Mouse (Mus musculus) mouse embryonic stem cell (cell line): Measurements from ENCODE around the gene Otogl.

Experiments used
- in situ Hi-C, 2 experiments: fragments of 300-500 bp; cut with MboI; formaldehyde crosslinking; loops; 1 replicate in 1 of 2; 3 replicates in 1 of 2; pipeline ENCODE4 v1.14.3; 2019 to 2020; ENCODE audit warnings: low sequenced_read_pairs in 2 of 2, low pct_unique_long_range_greater_than_20kb in 1 of 2, mixed read lengths in 1 of 2; ENCODE audit not compliant: unreplicated experiment in 1 of 2

Gene Otogl

DNA sequence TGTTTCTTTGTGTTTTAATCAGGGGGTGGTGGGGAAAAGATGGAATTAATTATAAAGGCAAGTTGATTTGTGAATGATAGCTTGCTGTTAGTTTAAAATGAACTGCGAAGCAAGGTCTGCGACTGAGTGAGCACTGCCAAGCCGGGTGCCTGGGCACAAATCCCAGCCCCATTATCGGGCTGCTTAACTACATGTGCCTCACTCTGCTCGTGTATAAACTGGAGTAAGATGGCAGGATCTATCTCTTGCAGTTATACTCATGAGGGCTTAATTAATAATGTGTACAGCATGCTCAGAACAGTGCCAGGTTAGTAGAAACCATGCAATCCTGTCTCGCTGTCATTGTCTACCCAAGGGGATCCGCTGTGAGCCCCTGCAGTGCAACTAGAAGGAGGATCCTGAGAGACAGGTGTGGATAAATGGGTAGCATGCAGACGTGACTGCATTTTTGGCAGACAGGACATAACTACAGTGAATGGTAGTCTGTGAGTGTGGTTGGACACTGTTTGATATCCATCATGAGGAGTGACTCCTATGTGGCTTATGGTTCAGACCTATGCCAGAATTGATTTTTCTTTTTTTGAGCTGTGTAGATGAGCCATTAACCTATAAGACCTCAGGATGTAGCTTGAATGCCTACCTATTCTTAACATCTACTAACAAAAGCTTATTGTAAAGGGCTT is 51.6 kb downstream of the Otogl start:
- in situ Hi-C loops: no loop called here

- in situ Hi-C loops: no loop called here
Observed at GRCm38 (mm10) chr10:107859220-107859619, 52.7 kb downstream of the Otogl start.

- in situ Hi-C loops: no loop called here
Observed at GRCm38 (mm10) chr10:107858684-107859083, 53.2 kb downstream of the Otogl start.

- in situ Hi-C loops: no loop called here
Observed at GRCm38 (mm10) chr10:107844906-107845305, 67.0 kb downstream of the Otogl start.

GRCm38 (mm10) chr10:107834452-107835239 is 77.3 kb downstream of the Otogl start:
- in situ Hi-C loops: no loop called here

- in situ Hi-C loops: no loop called here
Observed at GRCm38 (mm10) chr10:107829151-107829550, 82.8 kb downstream of the Otogl start.

DNA sequence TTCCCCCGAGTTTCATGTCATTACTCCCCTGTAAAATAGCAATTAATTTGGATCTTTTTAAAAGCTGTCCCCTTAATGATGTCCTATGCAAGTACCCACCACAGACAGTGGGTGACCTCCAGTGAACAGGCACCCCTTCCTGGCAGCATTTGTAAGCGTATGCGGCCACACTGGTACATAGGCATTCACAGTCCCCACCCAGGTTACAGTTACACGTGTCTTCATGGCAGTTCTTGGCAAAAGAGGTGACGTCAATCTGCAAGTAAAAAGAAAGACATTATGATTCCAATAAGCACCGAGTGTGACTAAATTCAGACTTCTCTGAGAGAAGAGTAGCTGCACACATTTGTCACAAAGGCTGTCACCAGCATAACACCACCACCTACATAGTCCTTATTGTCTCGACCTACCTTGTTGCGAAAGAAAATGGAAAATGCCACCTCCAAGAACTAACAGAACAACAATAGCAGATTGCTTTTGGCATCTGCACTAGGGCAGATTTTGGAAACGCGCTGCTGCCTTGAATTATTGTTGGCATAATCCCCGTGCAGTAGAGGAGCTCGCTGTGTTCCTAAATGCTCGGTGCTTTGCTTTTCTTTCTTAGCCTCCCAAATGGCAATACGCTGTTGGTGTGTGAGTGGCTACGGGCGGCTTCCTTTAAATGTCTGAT is 98.0 kb downstream of the Otogl start:
- in situ Hi-C loops: loop anchor here in 1 of 2 experiments (25.0 kb wide), 1 partner anchor 473 kb away; no protein-coding TSS in a partner anchor

DNA sequence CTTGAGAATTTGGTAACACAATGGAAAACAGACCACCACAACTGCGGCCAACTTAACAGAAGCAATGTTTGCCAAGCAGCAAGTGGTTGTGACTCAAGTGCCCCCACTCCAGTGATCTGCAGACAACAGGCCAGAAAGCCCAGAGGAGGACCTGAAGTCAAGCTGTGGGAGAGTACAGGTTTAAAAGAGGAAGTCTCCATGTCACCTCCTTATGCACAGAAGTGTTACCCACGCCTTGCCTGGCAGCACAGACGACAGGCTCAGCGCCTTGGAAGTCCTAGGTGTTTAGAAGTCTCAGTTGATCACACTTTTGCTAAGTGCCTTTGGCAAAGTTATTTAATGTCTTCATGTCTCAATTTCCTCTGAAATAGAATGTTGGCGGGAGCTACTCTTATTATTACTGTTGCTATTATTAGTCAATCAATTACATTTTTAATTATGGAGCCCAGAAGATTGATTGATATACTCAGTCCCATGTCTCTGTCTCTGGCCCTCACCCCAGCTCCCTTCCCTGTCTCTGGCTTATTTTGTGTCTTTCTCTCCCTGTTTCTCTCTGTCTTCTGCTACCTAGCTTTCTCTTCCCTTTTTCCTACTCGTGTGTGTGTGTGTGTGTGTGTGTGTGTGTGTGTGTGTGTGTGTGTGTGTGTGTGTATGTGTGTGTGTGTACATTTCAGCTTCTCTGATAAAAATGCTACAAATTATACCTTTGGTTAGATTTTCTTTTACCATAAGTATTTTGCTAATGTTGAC is 101.1 kb downstream of the Otogl start:
- in situ Hi-C loops: loop anchor here in 1 of 2 experiments (25.0 kb wide), 1 partner anchor 476 kb away; no protein-coding TSS in a partner anchor

DNA sequence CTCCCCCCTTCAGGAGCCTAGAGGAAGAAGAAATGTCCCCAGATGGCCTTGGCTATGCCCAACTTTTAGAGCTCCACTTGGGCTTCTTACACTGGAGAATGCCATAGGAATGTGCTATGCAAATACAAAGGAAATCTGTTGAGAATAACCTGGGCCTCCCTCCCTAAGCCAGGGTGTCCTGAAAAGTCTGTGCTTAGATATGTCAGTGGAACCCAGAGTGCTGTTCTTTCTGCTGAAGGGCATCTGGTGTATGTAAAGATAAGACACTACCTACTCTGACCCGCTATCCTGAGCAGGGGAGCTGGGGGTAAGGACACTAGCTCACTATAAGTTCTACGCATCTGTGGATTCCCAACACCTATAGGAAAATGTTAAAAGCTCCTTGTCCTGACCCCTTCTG is 106.7 kb downstream of the Otogl start:
- in situ Hi-C loops: loop anchor here (10.0 to 25.0 kb wide), 2 partner anchors 482 to 490 kb away; no protein-coding TSS in a partner anchor

DNA sequence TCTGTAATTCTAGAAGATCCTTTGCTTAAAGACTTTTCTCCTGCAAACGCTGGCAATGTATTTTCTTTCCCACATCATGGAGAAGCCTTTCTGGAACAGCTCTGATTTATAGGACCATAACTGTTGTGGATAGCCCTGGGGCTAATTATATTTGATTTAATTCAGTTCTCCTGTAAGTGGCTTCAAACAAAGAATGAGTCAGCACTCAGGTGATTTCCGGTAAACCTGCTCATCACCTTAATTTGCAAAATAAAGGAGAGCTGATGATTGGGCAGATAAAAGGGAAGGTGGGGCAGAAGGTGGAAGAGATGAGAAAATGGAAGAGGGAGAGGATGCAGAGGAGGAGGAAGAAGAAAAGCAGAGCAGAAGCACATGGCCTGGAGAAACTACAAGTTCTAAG is 107.6 kb downstream of the Otogl start:
- in situ Hi-C loops: loop anchor here (10.0 to 25.0 kb wide), 2 partner anchors 483 to 491 kb away; no protein-coding TSS in a partner anchor

DNA sequence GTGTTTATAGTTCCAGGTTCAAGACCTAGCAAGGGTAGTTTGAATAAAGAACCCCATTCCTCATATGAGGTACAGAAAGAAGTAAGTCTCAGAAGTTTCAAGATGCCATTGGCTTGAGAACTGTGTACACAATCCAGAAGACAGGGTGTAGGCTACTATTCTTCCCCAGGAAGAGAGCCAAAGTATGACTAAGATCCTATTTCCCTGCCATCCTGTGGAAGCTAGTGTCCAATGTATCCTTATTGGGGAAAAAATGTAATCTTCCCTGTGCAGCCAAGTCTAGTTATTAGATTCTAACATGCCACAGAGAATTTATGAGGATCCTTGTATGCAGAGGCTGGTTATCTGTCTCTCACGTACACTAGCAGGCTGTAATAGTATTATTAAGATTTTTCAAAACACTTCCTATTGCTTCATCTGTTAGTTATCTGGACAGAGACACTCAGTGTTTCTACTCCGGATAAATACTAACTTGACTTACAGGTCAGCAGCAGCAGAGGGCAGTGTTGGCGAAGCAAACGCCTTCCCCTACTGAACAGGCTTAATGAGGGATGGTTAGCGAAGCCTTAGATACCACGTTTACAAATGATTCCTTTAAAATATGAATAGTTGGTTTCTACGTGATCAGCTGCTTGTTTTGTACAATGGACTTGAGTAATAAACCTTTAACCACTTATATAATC is 112.1 kb downstream of the Otogl start:
- in situ Hi-C loops: loop anchor here (10.0 to 25.0 kb wide), 3 partner anchors 112 to 495 kb away; partner anchors contain the start of gene Otogl (in 1 of the 2)

- in situ Hi-C loops: loop anchor here in 1 of 2 experiments (25.0 kb wide), 1 partner anchor 117 kb away; the partner anchor contains the start of gene Otogl
Observed at GRCm38 (mm10) chr10:107794812-107795756, 116.8 kb downstream of the Otogl start.

GRCm38 (mm10) chr10:107792491-107792890 is 119.4 kb downstream of the Otogl start:
- in situ Hi-C loops: loop anchor here in 1 of 2 experiments (25.0 kb wide), 1 partner anchor 120 kb away; the partner anchor contains the start of gene Otogl

DNA sequence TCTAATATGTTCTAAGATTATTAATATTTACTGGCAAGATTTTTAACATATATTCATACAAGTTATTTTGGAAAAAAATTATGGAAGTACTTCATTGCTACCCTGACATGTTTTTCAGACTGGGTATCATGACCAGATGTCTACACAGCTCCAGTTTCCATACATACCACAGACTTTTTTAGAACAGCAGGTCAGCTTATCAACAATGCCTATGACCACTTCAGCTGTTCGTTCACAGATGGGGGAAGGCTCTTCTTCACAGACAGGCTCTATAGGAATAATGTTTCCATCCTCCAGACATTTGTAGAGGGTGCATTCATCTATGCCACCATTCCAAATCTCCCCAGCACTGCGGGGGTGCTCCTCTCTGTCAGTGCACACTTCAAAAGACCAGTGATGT is 132.4 kb downstream of the Otogl start:
- in situ Hi-C loops: loop anchor here in 1 of 2 experiments (25.0 kb wide), 1 partner anchor 133 kb away; the partner anchor contains the start of gene Otogl

DNA sequence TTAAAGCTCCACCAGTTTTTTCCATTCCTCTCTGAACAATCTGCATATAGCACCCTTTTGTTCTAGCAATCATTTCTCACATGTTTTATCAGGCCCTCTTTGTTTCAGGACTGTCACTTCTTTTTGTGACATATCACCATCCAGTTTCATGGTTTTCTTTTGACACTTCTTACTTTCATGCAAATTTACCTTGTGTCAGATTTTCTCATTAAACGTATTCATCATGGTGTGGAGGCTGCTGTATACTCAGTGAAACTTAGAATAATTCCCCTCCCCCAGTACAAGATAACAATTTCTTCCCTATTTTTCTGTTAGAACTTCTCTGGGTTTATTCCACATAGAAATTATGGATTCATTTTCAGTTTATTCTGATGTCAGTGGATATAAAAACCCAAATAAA is 152.3 kb downstream of the Otogl start:
- in situ Hi-C loops: no loop called here

DNA sequence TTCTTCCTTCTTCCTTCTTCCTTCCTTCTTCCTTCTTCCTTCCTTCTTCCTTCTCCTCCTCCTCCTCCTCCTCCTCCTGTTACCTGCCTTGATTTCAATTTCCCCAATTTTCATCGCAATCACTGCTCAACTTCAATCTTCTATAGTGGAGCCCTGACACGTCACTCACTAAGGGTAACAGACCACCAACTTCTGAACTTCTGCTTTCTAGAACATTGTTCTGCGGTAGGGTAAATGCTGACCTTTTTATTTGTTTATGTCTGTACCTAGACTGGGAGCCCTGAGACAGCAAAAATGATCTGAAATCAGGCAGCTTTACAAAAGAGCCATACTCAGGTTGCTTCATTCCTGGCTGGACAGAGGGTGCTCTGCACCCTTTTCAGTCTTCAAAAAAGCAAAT is 158.5 kb downstream of the Otogl start:
- in situ Hi-C loops: no loop called here
